Mouse (Mus musculus) embryonic fibroblast, embryonic 13.5 days (primary cell): Measurements from ENCODE around the gene Crb2.

Source experiments
- CTCF ChIP-seq: IDR thresholded peaks from 2 replicates; pipeline ENCODE4 v1.5.1; 2011; ENCODE audit warnings: mild to moderate bottlenecking, control low read depth, low read length, moderate library complexity, borderline replicate concordance; ENCODE audit not compliant: insufficient read depth
- POLR2A ChIP-seq: IDR thresholded peaks from 2 replicates; pipeline ENCODE4 v1.6.1; 2011; ENCODE audit warnings: low read depth, mild to moderate bottlenecking, control low read depth, low read length, moderate library complexity

- TF ChIP-seq CTCF = no peak
- TF ChIP-seq POLR2A = no peak
These were observed 27.5 kb upstream of the Crb2 start for GRCm38 (mm10) chr2:37748442-37749066.
